Mouse (Mus musculus): ENCODE data around the gene Dlgap5. TPM values are rescaled to one million over a fixed set of nuclear protein-coding genes. Genes with fewer than 3 reads are reported as not detected.

Gene Dlgap5
- polyA plus RNA-seq, 1 experiment: not detected

DNA sequence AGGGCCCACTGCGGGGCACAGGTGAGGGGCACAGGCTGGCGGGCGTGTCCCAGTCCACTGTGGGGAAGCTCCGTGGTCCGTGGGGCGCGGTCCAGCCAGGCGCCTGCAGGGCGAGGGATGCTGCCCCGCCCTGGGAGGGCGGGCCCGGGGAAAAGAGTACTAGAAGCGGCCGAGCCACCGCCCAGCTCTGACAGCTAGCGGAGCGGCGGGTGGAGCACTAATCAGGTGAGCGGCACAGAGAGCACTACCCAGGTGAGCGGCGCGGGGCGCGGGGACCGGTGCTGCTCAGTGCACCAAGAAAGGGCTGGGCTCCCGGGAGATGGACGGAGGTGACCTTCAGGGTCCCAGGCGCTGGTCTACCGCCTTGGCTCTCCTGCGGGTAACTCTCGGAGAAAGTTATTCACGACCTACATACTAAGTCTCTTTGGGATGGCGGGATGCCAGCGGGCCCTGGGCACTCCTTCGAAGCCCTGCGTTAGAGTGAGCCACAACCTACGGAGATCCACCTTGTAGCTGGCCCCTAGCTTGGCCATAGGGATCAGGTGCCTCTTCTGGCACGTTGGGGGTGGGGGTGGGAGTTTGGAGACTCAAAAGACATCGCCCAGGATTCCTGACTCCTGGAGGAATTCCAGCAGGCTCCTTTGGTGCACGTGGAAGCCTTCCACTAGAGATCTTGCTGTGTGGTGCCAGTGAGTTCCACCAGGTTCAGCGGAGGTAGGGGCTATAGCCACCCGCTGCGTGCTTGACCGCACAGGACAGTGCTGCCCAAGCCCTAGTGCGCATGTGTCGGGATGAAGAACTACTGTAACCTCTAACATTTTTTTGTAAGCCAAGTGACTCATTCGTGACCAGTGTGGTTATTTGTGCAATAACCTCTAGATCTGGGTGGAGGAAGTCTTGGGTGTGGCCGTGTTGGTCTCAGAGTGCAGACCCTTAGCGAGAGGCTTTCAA lies 44.2 kb downstream of the Dlgap5 start:
- no peaks in the 10 kb centered on the region for H3K4me1 ChIP-seq (ENCODE audit: control insufficient read depth, insufficient read depth, insufficient read length, low read length)
- H3K4me3 ChIP-seq (ENCODE audit: insufficient read depth, low read depth, low read length): peak overlapping the region; percentile 64
- H3K27ac ChIP-seq (replicated peaks; ENCODE audit: low read depth, low read length): peak overlapping the region; percentile 62

DNA sequence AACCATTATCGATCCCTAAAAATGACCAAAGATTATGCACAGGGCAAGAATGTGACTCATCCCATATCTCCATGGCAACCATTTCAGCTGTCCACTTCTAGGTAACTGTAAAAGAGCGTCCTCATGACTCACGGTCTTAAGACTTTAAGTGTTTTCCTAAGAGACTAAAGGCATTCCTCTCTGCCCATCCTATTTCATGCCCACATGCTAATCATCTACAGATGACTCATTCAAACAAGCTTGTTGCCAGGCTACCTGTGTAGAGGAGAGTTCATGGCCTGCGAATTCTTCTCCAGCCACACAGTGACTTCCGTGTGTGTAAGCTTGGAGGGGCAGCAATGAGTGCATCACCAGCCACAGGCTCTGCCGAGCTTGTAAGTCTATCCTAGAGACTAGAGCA lies 46.5 kb downstream of the Dlgap5 start:
- Histone ChIP-seq H3K4me3 (ENCODE audit: insufficient read depth, low read depth, low read length) (no peak overlapping the region), H3K27ac (replicated peaks; ENCODE audit: low read depth, low read length) (no peak overlapping the region), H3K4me1 (ENCODE audit: control insufficient read depth, insufficient read depth, insufficient read length, low read length) (no peaks in the 10 kb centered on the region)

DNA sequence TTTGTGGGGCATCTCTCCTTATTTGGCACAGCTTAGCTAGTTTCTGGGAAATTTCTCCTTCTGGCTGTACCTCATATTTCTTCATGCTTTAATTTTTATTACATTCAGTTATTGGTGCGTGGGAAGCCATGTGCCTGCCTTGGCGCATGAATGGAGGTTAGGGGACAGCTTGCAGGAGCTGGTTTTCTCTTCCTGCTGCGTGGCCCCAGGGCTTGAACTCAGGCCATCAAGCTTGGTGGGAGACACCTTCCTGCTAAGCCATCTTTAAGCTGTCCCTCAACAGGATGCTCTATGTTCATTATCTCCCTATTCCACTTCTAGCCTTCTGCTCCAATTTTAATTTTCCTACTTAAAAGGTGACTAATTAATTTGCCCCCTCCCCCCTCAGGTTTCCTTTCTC lies 47.4 kb downstream of the Dlgap5 start:
- Histone ChIP-seq H3K27ac (replicated peaks; ENCODE audit: low read depth, low read length) (no peak overlapping the region), H3K4me3 (ENCODE audit: insufficient read depth, low read depth, low read length) (no peak overlapping the region), H3K4me1 (ENCODE audit: control insufficient read depth, insufficient read depth, insufficient read length, low read length) (no peaks in the 10 kb centered on the region)

DNA sequence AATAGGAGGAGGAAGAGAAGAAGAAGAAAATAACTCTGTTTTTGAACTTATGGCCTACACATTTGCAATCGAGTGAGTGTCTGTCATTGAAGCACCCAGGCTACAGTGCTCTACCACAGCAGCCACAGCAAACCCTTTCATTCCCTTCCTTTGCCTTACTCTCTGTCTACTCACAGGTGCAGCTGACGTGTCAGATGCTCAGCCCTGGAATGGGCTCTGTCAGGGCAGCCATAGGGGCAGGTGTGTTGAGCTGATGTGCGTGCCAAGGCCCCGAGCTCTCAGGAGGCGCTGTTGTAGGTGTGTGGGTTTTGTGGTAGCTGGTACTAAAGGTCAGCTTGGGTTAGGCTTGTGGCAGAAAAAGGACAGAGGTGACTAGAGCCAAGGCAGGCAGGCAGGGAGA lies 48.5 kb downstream of the Dlgap5 start:
- no peak overlapping the region for H3K27ac ChIP-seq (replicated peaks; ENCODE audit: low read depth, low read length)
- H3K4me1 ChIP-seq (ENCODE audit: control insufficient read depth, insufficient read depth, insufficient read length, low read length): no peaks in the 10 kb centered on the region
- H3K4me3 ChIP-seq (ENCODE audit: insufficient read depth, low read depth, low read length): no peak overlapping the region

GRCm38 (mm10) chr14:47367461-47367860 lies 50.7 kb downstream of the Dlgap5 start, which contains the start of gene Lgals3:
Gene Lgals3 (plus strand): TSS chr14:47367751.
- no peak within 1 kb of the TSS for H3K4me3 ChIP-seq (ENCODE audit: insufficient read depth, low read depth, low read length)
- no peaks in the 10 kb centered on the region for H3K4me1 ChIP-seq (ENCODE audit: control insufficient read depth, insufficient read depth, insufficient read length, low read length)
- H3K27ac ChIP-seq (replicated peaks; ENCODE audit: low read depth, low read length): no peak within 1 kb of the TSS

DNA sequence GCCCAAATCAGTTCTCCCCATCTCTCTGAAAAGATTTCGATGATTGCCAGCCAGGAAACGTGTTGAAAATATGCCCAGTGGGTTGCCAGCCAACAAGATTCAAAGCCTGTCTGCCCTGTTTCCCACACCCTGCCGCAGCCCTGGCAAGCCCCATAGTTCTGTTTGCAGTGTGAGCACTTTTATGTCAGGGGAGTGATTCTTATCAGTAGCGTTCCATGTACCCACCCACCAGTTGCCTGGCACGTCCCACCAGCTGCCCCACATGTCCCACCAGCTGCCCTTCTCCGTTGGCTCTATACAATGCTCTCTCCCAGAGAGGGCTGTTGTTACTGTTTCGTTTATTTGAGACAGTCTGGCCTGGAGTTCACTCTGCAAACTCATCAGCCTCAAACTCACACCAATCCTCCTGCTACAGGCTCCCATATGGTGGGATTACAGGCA lies 51.3 kb downstream of the Dlgap5 start:
- Histone ChIP-seq H3K4me1 (ENCODE audit: control insufficient read depth, insufficient read depth, insufficient read length, low read length) (no peaks in the 10 kb centered on the region), H3K27ac (replicated peaks; ENCODE audit: low read depth, low read length) (no peak overlapping the region), H3K4me3 (ENCODE audit: insufficient read depth, low read depth, low read length) (no peak overlapping the region)

DNA sequence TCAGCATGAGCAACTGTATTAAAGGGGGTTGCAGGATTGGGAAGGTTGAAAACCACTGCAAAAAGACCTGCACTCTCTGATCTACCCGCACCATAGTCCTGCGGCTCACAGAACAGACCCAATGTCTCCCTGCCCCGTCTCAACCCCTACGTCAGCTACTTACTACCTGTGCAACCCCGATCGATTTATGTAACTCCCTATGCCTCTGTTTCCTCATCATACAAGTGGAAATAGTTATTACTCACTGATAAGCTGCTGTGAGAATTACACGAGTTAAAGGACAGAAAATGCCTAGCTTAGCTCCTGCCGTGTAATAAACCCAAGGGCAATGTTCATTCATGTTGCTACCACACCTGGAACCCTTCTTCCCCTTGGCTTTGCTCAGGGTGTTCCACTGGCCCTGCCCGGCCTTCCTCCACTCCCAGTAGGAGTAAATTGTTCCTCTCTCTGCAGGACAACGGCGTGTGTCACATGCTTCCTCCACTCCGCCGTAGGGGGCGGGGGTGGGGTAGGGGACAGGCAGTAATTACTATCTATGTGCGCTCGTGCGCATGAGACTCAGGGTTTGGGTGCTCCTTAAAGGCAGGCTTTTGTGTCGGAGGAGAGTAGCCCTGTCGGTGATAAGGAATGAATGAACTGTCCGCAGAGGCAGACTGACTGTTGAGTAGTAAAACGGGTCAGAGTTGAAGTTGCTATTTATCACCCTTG lies 53.3 kb downstream of the Dlgap5 start:
- Histone ChIP-seq H3K4me3 (ENCODE audit: insufficient read depth, low read depth, low read length) (no peak overlapping the region), H3K4me1 (ENCODE audit: control insufficient read depth, insufficient read depth, insufficient read length, low read length) (no peaks in the 10 kb centered on the region), H3K27ac (replicated peaks; ENCODE audit: low read depth, low read length) (0 out of 2 replicates have a peak overlapping the region, but pooled peaks have one; percentile 28)

GRCm38 (mm10) chr14:47361899-47362298 lies 56.3 kb downstream of the Dlgap5 start:
- Histone ChIP-seq H3K4me3 (ENCODE audit: insufficient read depth, low read depth, low read length) (no peak overlapping the region), H3K4me1 (ENCODE audit: control insufficient read depth, insufficient read depth, insufficient read length, low read length) (no peaks in the 10 kb centered on the region), H3K27ac (replicated peaks; ENCODE audit: low read depth, low read length) (peak overlapping the region; percentile 79)

DNA sequence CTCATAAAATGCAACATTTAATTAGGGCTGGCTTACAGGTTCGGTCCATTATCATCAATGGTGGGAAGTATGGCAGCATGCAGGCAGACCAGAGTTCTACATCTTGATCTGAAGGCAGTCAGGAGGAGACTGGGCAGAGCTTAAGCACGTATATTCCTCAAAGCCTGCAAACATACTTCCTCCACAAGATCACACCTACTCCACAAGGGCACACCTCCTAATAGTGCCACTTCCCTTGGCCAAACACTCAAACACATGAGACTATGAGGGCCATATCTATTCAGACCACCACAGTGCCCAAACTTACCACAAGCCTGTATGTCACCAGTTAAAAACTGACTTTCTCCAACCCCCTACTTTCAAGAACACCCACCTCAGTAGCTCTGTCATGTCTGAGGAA lies 56.8 kb downstream of the Dlgap5 start:
- Histone ChIP-seq H3K27ac (replicated peaks; ENCODE audit: low read depth, low read length) (peak overlapping the region; percentile 79), H3K4me3 (ENCODE audit: insufficient read depth, low read depth, low read length) (no peak overlapping the region), H3K4me1 (ENCODE audit: control insufficient read depth, insufficient read depth, insufficient read length, low read length) (no peaks in the 10 kb centered on the region)

DNA sequence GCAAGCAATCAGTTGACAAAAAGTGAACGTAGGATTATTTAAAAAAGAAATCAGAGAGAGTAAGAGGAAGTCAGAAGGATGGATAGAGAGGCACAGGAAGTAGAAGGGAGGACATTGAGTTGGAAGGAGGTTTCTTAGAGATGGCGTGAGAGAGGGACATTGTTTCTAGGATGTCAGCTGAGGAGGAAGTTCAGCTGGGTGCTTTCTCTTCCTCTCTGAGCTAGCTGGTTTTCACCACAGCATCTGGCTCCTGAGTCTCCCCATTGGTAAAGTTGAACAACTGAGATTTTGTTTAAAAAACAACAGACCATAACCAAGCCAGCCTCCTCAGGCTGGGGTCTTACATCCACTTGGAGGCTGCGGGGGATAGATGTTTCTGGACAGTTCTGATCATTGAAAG lies 58.6 kb downstream of the Dlgap5 start:
- peak overlapping the region; percentile 63 for H3K27ac ChIP-seq (replicated peaks; ENCODE audit: low read depth, low read length)
- H3K4me1 ChIP-seq (ENCODE audit: control insufficient read depth, insufficient read depth, insufficient read length, low read length): no peaks in the 10 kb centered on the region
- H3K4me3 ChIP-seq (ENCODE audit: insufficient read depth, low read depth, low read length): no peak overlapping the region

DNA sequence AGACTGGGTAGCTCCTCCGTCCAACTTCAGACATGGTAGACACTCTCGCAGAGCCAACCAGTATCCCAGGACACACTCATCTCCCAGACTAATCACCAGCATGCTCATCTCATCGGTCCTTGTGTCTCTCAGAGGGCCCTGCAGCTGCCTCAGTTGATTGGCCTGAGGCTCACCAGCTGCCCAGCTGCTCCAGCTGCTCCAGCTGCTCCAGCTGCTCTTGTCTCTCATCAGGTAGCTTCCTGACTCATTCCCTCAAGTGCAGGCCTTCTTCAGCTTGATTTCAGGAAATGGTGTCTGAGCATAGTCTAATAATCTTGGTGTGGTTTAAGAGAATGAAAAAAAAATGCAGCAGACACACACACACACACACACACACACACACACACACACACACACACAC lies 61.6 kb downstream of the Dlgap5 start:
- Histone ChIP-seq H3K4me1 (ENCODE audit: control insufficient read depth, insufficient read depth, insufficient read length, low read length) (no peaks in the 10 kb centered on the region), H3K27ac (replicated peaks; ENCODE audit: low read depth, low read length) (no peak overlapping the region), H3K4me3 (ENCODE audit: insufficient read depth, low read depth, low read length) (no peak overlapping the region)

DNA sequence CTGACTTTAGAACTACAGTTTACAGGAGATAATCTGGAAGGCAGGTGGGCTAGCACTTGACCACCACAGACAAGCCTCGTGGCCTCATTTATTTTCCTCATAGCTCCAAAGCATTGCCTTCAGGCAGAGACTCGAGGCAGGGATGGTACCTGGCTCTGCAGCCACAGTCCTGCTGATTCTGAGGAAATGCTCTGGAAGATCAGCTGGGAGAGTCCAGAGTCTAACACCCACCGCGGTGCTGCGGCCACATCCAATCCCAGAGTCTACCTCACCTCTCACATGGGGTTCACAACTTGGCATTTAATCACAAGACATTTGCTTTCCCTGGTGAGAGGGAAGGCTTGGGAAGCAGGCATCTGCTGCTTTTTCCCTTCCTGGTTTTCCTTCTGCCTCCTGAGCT lies 63.3 kb downstream of the Dlgap5 start:
- H3K27ac ChIP-seq (replicated peaks; ENCODE audit: low read depth, low read length): no peak overlapping the region
- H3K4me1 ChIP-seq (ENCODE audit: control insufficient read depth, insufficient read depth, insufficient read length, low read length): no peaks in the 10 kb centered on the region
- H3K4me3 ChIP-seq (ENCODE audit: insufficient read depth, low read depth, low read length): no peak overlapping the region

- H3K27ac ChIP-seq (replicated peaks; ENCODE audit: low read depth, low read length): peak overlapping the region; percentile 42; the same call in 1 of the 2 replicates
- no peaks in the 10 kb centered on the region for H3K4me1 ChIP-seq (ENCODE audit: control insufficient read depth, insufficient read depth, insufficient read length, low read length)
- no peak overlapping the region for H3K4me3 ChIP-seq (ENCODE audit: insufficient read depth, low read depth, low read length)
Measured at GRCm38 (mm10) chr14:47354111-47354577, 64.1 kb downstream of the Dlgap5 start.

GRCm38 (mm10) chr14:47353240-47353639 lies 65.0 kb downstream of the Dlgap5 start:
- no peak overlapping the region for H3K4me3 ChIP-seq (ENCODE audit: insufficient read depth, low read depth, low read length)
- no peaks in the 10 kb centered on the region for H3K4me1 ChIP-seq (ENCODE audit: control insufficient read depth, insufficient read depth, insufficient read length, low read length)
- H3K27ac ChIP-seq (replicated peaks; ENCODE audit: low read depth, low read length): no peak overlapping the region

GRCm38 (mm10) chr14:47352272-47352671 lies 65.9 kb downstream of the Dlgap5 start:
- Histone ChIP-seq H3K4me3 (ENCODE audit: insufficient read depth, low read depth, low read length) (no peak overlapping the region), H3K4me1 (ENCODE audit: control insufficient read depth, insufficient read depth, insufficient read length, low read length) (no peaks in the 10 kb centered on the region), H3K27ac (replicated peaks; ENCODE audit: low read depth, low read length) (no peak overlapping the region)

Measured in brown adipose tissue, adult 24 weeks (tissue).